Mouse (Mus musculus) embryo, embryonic 10.5 days (tissue): Measurements from ENCODE around the gene Wfs1.

Experiments
- DNase-seq: peaks from one replicate; pipeline ENCODE4 v3.0.0-alpha.2; 2015; ENCODE audit warnings: low spot score

Gene Wfs1

DNA sequence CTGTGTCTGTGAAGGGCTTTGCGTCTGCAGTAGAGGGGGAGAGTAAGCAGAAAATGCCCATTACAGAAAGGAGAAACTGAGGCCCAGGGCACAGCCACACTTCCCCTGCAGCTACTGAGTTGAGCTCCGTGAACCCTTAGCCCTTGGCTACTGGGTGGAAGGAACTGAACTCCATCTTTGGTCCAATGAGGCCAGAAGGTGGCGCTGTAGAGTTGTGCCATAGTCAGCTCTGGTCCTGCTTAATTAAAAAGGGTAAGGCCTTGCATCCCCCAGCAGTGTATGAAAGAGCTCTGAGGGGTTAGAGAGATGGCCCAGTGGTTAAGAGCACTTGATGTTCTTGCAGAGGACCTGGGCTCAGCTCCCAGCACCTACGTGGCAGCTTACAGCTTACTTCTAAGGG, 60.3 kb downstream of the Wfs1 start:
- DNase-seq: peak; percentile 57

DNA sequence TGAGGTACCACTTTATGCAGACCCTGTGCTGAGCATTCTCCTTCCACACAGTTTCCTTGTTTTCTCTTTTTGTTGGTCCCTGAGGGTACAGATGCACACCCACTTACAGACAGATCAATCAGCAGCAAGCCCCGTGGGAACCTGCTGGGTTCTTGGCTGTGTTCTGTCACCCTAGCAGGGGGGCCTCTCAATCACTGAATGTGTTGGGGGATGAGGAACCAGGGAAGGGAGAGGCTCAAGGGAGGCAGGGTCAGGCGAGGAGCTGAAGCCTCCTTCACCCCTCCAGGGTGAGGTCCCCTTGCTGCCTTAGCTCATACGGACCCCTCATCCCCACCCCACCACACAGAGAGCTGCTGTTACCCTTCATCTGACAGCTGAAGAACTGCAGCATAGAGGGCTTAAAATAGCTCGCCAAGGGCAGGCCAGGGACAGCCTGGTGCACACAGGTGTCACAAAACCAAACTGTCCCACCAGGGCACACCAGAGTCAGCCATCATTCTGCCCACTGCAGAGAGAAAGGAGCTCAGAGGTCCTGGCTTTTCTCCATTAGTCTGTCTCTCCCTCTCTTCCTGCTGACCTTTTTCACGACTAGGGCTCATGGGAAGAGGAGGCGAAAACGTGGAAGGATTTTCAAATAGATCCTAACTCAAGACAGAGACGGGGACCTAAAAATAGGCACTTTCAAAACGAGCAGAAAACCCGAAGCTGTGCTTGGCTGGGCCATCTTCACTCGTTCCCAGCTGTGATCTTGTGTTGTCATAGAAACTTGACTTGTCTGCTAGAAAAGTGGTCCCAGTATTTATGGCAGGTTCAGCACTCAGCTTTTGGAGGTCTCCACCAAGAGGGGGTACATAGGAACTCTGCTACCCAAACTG, 64.9 kb downstream of the Wfs1 start:
- DNase-seq: no peak

- DNase-seq: no peak
Measured at GRCm38 (mm10) chr5:36922811-36923210, 66.2 kb downstream of the Wfs1 start.

DNA sequence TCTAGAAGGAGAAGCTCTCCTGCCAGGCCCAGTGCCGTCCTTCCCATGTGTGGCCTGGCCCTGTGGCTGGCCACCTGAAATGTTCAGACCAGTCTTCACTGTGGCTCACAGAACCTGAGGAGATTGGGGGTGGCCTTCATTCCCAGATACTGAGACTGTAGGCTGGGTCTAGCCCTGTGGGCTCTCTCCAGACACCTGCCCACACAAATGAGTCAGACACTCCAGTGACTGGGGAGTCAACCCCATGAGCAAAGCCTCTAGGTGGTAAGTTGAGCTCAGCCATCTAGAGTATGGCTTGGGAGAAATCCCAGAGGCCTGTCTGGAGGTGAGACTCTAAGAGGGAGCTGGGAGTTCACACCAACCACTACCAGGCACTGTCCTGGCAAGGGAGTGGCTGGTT, 67.1 kb downstream of the Wfs1 start:
- no peak for DNase-seq

GRCm38 (mm10) chr5:36920072-36920471, 68.9 kb downstream of the Wfs1 start:
- peak; percentile 68 for DNase-seq

DNA sequence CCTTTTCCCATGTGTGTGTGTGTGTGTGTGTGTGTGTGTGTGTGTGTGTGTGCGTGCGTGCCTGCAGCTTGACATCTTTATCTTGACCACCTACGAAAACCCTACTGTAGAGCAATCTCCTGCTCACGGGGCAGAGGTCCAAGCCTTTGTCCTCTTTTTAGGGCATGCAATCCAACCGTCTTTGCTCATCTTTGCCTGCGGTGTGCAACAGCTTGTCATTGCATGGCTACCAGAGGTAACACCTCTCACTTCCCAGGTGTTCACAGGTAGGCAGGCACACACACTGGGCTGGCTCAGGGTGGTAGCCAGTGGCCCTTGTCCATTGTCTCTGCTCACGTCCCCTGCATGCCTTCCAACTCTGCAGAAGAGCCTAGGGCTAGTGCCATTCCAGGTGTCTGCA, 71.0 kb downstream of the Wfs1 start:
- DNase-seq: no peak

DNA sequence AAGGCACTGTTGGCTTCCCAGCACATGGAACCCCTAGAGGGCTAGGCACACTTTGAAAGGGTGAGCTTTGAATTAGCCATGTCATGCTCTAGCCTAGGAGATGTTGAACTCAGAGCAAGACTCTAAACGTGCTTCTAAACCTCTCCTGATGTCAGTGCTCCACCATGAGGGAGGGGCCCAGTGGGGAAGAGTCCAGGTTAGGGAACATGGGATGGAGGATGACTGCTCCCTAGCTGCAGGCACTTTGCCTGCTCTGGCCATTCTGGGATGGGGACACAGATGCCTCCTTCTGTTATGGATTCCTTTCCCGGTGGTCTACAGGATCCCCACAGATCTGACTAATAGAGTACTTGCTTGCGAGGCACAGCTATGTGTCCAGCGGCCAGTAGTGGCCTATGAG, 71.8 kb downstream of the Wfs1 start:
- no peak for DNase-seq

GRCm38 (mm10) chr5:36916581-36916980, 72.4 kb downstream of the Wfs1 start:
- DNase-seq: no peak
